Mouse (Mus musculus): Measurements from ENCODE around the gene Bcl2l12. TPM values are rescaled to one million over a fixed set of nuclear protein-coding genes. Genes with fewer than 3 reads are reported as not detected.
"Not testable (repeated sequence)": the region's sequence is repeated elsewhere in the genome, so short reads cannot be mapped to it uniquely, and the experiment has no call there.

The Bcl2l12 gene
- total RNA-seq (2014; fragmentation: Nextera tagmentation) (37.2 and 42.7 TPM in 2 replicates), total RNA-seq (2017) (15.5 and 25.6 TPM in 2 replicates)

GRCm38 (mm10) chr7:44998501-44998955 lies at the start of gene Bcl2l12:
TSS of gene Bcl2l12 (minus strand) at chr7:44998712.
- ATAC-seq (replicated peaks; ENCODE audit: low FRiP score, low TSS enrichment, poor library complexity, severe bottlenecking) = peak; percentile 18; the same call in 1 of the 2 replicates

- ATAC-seq (replicated peaks; ENCODE audit: low FRiP score, low TSS enrichment, poor library complexity, severe bottlenecking) = no peak
These were observed 49.0 kb upstream of the Bcl2l12 start for GRCm38 (mm10) chr7:45047491-45047890.

GRCm38 (mm10) chr7:45046853-45047350 lies 48.4 kb upstream of the Bcl2l12 start:
- no peak for ATAC-seq (replicated peaks; ENCODE audit: low FRiP score, low TSS enrichment, poor library complexity, severe bottlenecking)

- no peak for ATAC-seq (replicated peaks; ENCODE audit: low FRiP score, low TSS enrichment, poor library complexity, severe bottlenecking)
These were observed 47.2 kb upstream of the Bcl2l12 start for GRCm38 (mm10) chr7:45045741-45046140.

- no peak for ATAC-seq (replicated peaks; ENCODE audit: low FRiP score, low TSS enrichment, poor library complexity, severe bottlenecking)
These were observed 44.8 kb upstream of the Bcl2l12 start for GRCm38 (mm10) chr7:45043307-45043706.

GRCm38 (mm10) chr7:45040851-45041250 lies 42.3 kb upstream of the Bcl2l12 start:
- no peak for ATAC-seq (replicated peaks; ENCODE audit: low FRiP score, low TSS enrichment, poor library complexity, severe bottlenecking)

- ATAC-seq (replicated peaks; ENCODE audit: low FRiP score, low TSS enrichment, poor library complexity, severe bottlenecking) = no peak
These were observed 39.9 kb upstream of the Bcl2l12 start for GRCm38 (mm10) chr7:45038411-45038810.

- peak; percentile 86 for ATAC-seq (replicated peaks; ENCODE audit: low FRiP score, low TSS enrichment, poor library complexity, severe bottlenecking)
These were observed 39.3 kb upstream of the Bcl2l12 start for GRCm38 (mm10) chr7:45037720-45038361.

- no peak for ATAC-seq (replicated peaks; ENCODE audit: low FRiP score, low TSS enrichment, poor library complexity, severe bottlenecking)
These were observed 38.2 kb upstream of the Bcl2l12 start for GRCm38 (mm10) chr7:45036702-45037101.

GRCm38 (mm10) chr7:45035631-45036030 lies 37.1 kb upstream of the Bcl2l12 start:
- no peak for ATAC-seq (replicated peaks; ENCODE audit: low FRiP score, low TSS enrichment, poor library complexity, severe bottlenecking)

- no peak for ATAC-seq (replicated peaks; ENCODE audit: low FRiP score, low TSS enrichment, poor library complexity, severe bottlenecking)
These were observed 35.3 kb upstream of the Bcl2l12 start for GRCm38 (mm10) chr7:45033722-45034359.

- no peak for ATAC-seq (replicated peaks; ENCODE audit: low FRiP score, low TSS enrichment, poor library complexity, severe bottlenecking)
These were observed 32.3 kb upstream of the Bcl2l12 start for GRCm38 (mm10) chr7:45030857-45031256.

- ATAC-seq (replicated peaks; ENCODE audit: low FRiP score, low TSS enrichment, poor library complexity, severe bottlenecking) = no peak
These were observed 31.5 kb upstream of the Bcl2l12 start for GRCm38 (mm10) chr7:45029995-45030394.

GRCm38 (mm10) chr7:45028351-45028750 lies 29.8 kb upstream of the Bcl2l12 start:
- ATAC-seq (replicated peaks; ENCODE audit: low FRiP score, low TSS enrichment, poor library complexity, severe bottlenecking) = no peak

GRCm38 (mm10) chr7:45027761-45028160 lies 29.2 kb upstream of the Bcl2l12 start:
- ATAC-seq (replicated peaks; ENCODE audit: low FRiP score, low TSS enrichment, poor library complexity, severe bottlenecking) = no peak

- ATAC-seq (replicated peaks; ENCODE audit: low FRiP score, low TSS enrichment, poor library complexity, severe bottlenecking) = no peak
These were observed 27.7 kb upstream of the Bcl2l12 start for GRCm38 (mm10) chr7:45026256-45026655.

GRCm38 (mm10) chr7:45025601-45026220 lies 27.2 kb upstream of the Bcl2l12 start:
- no peak for ATAC-seq (replicated peaks; ENCODE audit: low FRiP score, low TSS enrichment, poor library complexity, severe bottlenecking)

- no peak for ATAC-seq (replicated peaks; ENCODE audit: low FRiP score, low TSS enrichment, poor library complexity, severe bottlenecking)
These were observed 26.1 kb upstream of the Bcl2l12 start for GRCm38 (mm10) chr7:45024281-45025248.

- not testable (repeated sequence) for ATAC-seq (replicated peaks; ENCODE audit: low FRiP score, low TSS enrichment, poor library complexity, severe bottlenecking)
These were observed 25.2 kb upstream of the Bcl2l12 start for GRCm38 (mm10) chr7:45023711-45024110.
